Mouse (Mus musculus) forebrain, embryonic 13.5 days (tissue): Measurements from ENCODE around the gene Atad3a. TPM values are rescaled to one million over a fixed set of nuclear protein-coding genes. Genes with fewer than 3 reads are reported as not detected.

Source experiments
- ATAC-seq: fragments of 200-750 bp; cut with Nextera tagmentation; 2 replicates; pipeline ENCODE4 v1.8.0; 2017
- H3K27ac ChIP-seq: fragments of 300-500 bp; sonication (generic); 2 replicates; pipeline ENCODE4 v1.5.1; 2015; ENCODE audit warnings: inconsistent platforms, mild to moderate bottlenecking, moderate library complexity
- H3K27me3 ChIP-seq: fragments of 300-500 bp; sonication (generic); 2 replicates; pipeline ENCODE4 v1.6.1; 2015; ENCODE audit warnings: mild to moderate bottlenecking, inconsistent platforms
- H3K36me3 ChIP-seq: fragments of 300-500 bp; sonication (generic); 2 replicates; pipeline ENCODE4 v1.6.1; 2015; ENCODE audit warnings: mild to moderate bottlenecking, inconsistent platforms; ENCODE audit not compliant: poor library complexity, severe bottlenecking
- H3K4me1 ChIP-seq: fragments of 300-500 bp; sonication (generic); 2 replicates; pipeline ENCODE4 v1.6.1; 2015; ENCODE audit warnings: inconsistent platforms
- H3K4me2 ChIP-seq: fragments of 300-500 bp; sonication (generic); 2 replicates; pipeline ENCODE4 v1.6.1; 2015; ENCODE audit warnings: inconsistent platforms, mild to moderate bottlenecking, moderate library complexity
- H3K4me3 ChIP-seq: fragments of 300-500 bp; sonication (generic); 2 replicates; pipeline ENCODE4 v1.5.1; 2015; ENCODE audit warnings: mild to moderate bottlenecking, inconsistent platforms
- H3K9ac ChIP-seq: fragments of 300-500 bp; sonication (generic); 2 replicates; pipeline ENCODE4 v1.6.1; 2015; ENCODE audit warnings: mild to moderate bottlenecking, inconsistent platforms
- H3K9me3 ChIP-seq: fragments of 300-500 bp; sonication (generic); replicated peaks from 2 replicates; pipeline ENCODE4 v1.6.1; 2016; ENCODE audit warnings: inconsistent platforms
- WGBS: fragments of 180-500 bp; shearing (Covaris S2); methylation state at CpG from one replicate; pipeline ENCODE4 v1.1.7; 2015; 5-methylcytosine and 5-hydroxymethylcytosine counted together
- polyA plus RNA-seq: library from polyadenylated mRNA; unstranded; fragments of >200 nt; fragmentation: Nextera tagmentation; extraction: Ambion mirVana; gene quantifications from 2 replicates; pipeline ENCODE4 v1.2.1, GENCODE M21; 2015

Gene Atad3a
- polyA plus RNA-seq, 1 experiment from 2014 or later: 79.2 TPM

- Histone ChIP-seq H3K9ac (peak overlapping the region; percentile 50), H3K36me3 (no peaks in the 10 kb centered on the region), H3K4me2 (peak overlapping the region; percentile 65), H3K27ac (no peak overlapping the region), H3K9me3 (no peaks in the 10 kb centered on the region), H3K4me1 (peaks cover 31% of the 10 kb centered on the region), H3K27me3 (peaks cover 49% of the 10 kb centered on the region), H3K4me3 (peak overlapping the region; percentile 36)
- ATAC-seq: no peak
- 46% methylated on average over 5 of the region's 5 CpGs for WGBS
Measured at GRCm38 (mm10) chr4:155773335-155774078, 12.6 kb upstream of the Atad3a start.

GRCm38 (mm10) chr4:155772786-155773185 is 11.9 kb upstream of the Atad3a start:
- Histone ChIP-seq H3K27me3 (peaks cover 49% of the 10 kb centered on the region), H3K4me2 (no peak overlapping the region), H3K4me1 (peaks cover 31% of the 10 kb centered on the region), H3K9me3 (no peaks in the 10 kb centered on the region), H3K9ac (no peak overlapping the region), H3K36me3 (no peaks in the 10 kb centered on the region), H3K27ac (no peak overlapping the region), H3K4me3 (no peak overlapping the region)
- WGBS: 90% methylated on average over 13 of the region's 13 CpGs
- ATAC-seq: no peak

GRCm38 (mm10) chr4:155771706-155772105 is 10.8 kb upstream of the Atad3a start:
- Histone ChIP-seq H3K36me3 (no peaks in the 10 kb centered on the region), H3K27ac (no peak overlapping the region), H3K27me3 (peaks cover 45% of the 10 kb centered on the region), H3K9ac (no peak overlapping the region), H3K9me3 (no peaks in the 10 kb centered on the region), H3K4me1 (peaks cover 31% of the 10 kb centered on the region), H3K4me3 (no peak overlapping the region), H3K4me2 (no peak overlapping the region)
- ATAC-seq: no peak
- WGBS: 88% methylated on average over 2 of the region's 2 CpGs

GRCm38 (mm10) chr4:155770626-155771025 is 9.7 kb upstream of the Atad3a start:
- 41% methylated on average over 24 of the region's 24 CpGs for WGBS
- Histone ChIP-seq H3K27ac (no peak overlapping the region), H3K9ac (peak overlapping the region; percentile 79), H3K4me3 (peak overlapping the region; percentile 46), H3K4me1 (peaks cover 31% of the 10 kb centered on the region), H3K9me3 (no peaks in the 10 kb centered on the region), H3K36me3 (no peaks in the 10 kb centered on the region), H3K27me3 (peaks cover 38% of the 10 kb centered on the region), H3K4me2 (peak overlapping the region; percentile 71)
- no peak; the same call in 1 of the 2 replicates for ATAC-seq

GRCm38 (mm10) chr4:155769880-155770512 is 9.1 kb upstream of the Atad3a start:
- H3K27ac ChIP-seq: no peak overlapping the region; the same call in 1 of the 2 replicates
- under 1% methylated on average over 39 of the region's 39 CpGs for WGBS
- peak overlapping the region; percentile 79 for H3K9ac ChIP-seq
- H3K27me3 ChIP-seq: peaks cover 32% of the 10 kb centered on the region
- H3K4me1 ChIP-seq: peaks cover 29% of the 10 kb centered on the region
- peak overlapping the region; percentile 71 for H3K4me2 ChIP-seq
- no peaks in the 10 kb centered on the region for H3K9me3 ChIP-seq
- no peaks in the 10 kb centered on the region for H3K36me3 ChIP-seq
- H3K4me3 ChIP-seq: peak overlapping the region; percentile 46
- peak; percentile 84 for ATAC-seq

GRCm38 (mm10) chr4:155769496-155769879 is 8.6 kb upstream of the Atad3a start:
- 67% methylated on average over 5 of the region's 5 CpGs for WGBS
- ATAC-seq: no peak
- H3K27ac ChIP-seq: no peak overlapping the region

GRCm38 (mm10) chr4:155762357-155762756 is 1.5 kb upstream of the Atad3a start:
- peaks cover 30% of the 10 kb centered on the region for H3K4me1 ChIP-seq
- H3K27ac ChIP-seq: no peak overlapping the region
- H3K9ac ChIP-seq: no peak overlapping the region
- peak overlapping the region; percentile 97; the same call in 1 of the 2 replicates for H3K4me2 ChIP-seq
- no peaks in the 10 kb centered on the region for H3K36me3 ChIP-seq
- no peak for ATAC-seq
- no peaks in the 10 kb centered on the region for H3K9me3 ChIP-seq
- H3K4me3 ChIP-seq: no peak overlapping the region
- H3K27me3 ChIP-seq: no peaks in the 10 kb centered on the region
- 93% methylated on average over 3 of the region's 3 CpGs for WGBS

More at GRCm38 (mm10) chr4:155769496-155769879, 8.6 kb upstream of the Atad3a start:
- Histone ChIP-seq H3K36me3 (no peaks in the 10 kb centered on the region), H3K4me3 (peak overlapping the region; percentile 46), H3K4me2 (peak overlapping the region; percentile 71), H3K9ac (peak overlapping the region; percentile 79), H3K9me3 (no peaks in the 10 kb centered on the region), H3K27me3 (peaks cover 31% of the 10 kb centered on the region), H3K4me1 (peaks cover 24% of the 10 kb centered on the region)

GRCm38 (mm10) chr4:155761356-155762099 is 635 bp upstream of the Atad3a start:
- H3K27ac ChIP-seq: no peak overlapping the region
- H3K4me1 ChIP-seq: peaks cover 30% of the 10 kb centered on the region
- H3K4me3 ChIP-seq: peak overlapping the region; percentile 86
- no peaks in the 10 kb centered on the region for H3K27me3 ChIP-seq
- H3K4me2 ChIP-seq: peak overlapping the region; percentile 97
- peaks cover 6% of the 10 kb centered on the region; the same call in 1 of the 2 replicates for H3K36me3 ChIP-seq
- WGBS: 2% methylated on average over 28 of the region's 28 CpGs
- peak overlapping the region; percentile 83 for H3K9ac ChIP-seq
- no peaks in the 10 kb centered on the region for H3K9me3 ChIP-seq
- no peak for ATAC-seq

GRCm38 (mm10) chr4:155759862-155760612 is 856 bp downstream of the Atad3a start:
- no peaks in the 10 kb centered on the region for H3K27me3 ChIP-seq
- no peaks in the 10 kb centered on the region for H3K9me3 ChIP-seq
- H3K4me2 ChIP-seq: peak overlapping the region; percentile 97
- peaks cover 21% of the 10 kb centered on the region for H3K36me3 ChIP-seq
- ATAC-seq: peak; percentile 37
- H3K9ac ChIP-seq: peak overlapping the region; percentile 83
- WGBS: 3% methylated on average over 10 of the region's 10 CpGs
- H3K27ac ChIP-seq: no peak overlapping the region
- H3K4me3 ChIP-seq: peak overlapping the region; percentile 86
- peaks cover 30% of the 10 kb centered on the region for H3K4me1 ChIP-seq

- Histone ChIP-seq H3K36me3 (peaks cover 47% of the 10 kb centered on the region), H3K4me1 (peaks cover 30% of the 10 kb centered on the region), H3K4me2 (no peak overlapping the region), H3K27ac (no peak overlapping the region), H3K9me3 (no peaks in the 10 kb centered on the region), H3K4me3 (no peak overlapping the region), H3K9ac (no peak overlapping the region), H3K27me3 (no peaks in the 10 kb centered on the region)
- WGBS: 89% methylated on average over 12 of the region's 12 CpGs
- no peak for ATAC-seq
Measured at GRCm38 (mm10) chr4:155757011-155757410, 3.9 kb downstream of the Atad3a start.

- Histone ChIP-seq H3K27ac (no peak overlapping the region), H3K4me2 (no peak overlapping the region), H3K4me3 (no peak overlapping the region), H3K9ac (no peak overlapping the region; the same call in 1 of the 2 replicates), H3K9me3 (no peaks in the 10 kb centered on the region), H3K27me3 (no peaks in the 10 kb centered on the region), H3K4me1 (no peaks in the 10 kb centered on the region), H3K36me3 (peaks cover 98% of the 10 kb centered on the region)
- 85% methylated on average over 17 of the region's 17 CpGs for WGBS
- ATAC-seq: no peak
Measured at GRCm38 (mm10) chr4:155746575-155747490, 14.1 kb downstream of the Atad3a start.
